Mouse (Mus musculus) CH12.LX (cell line): ENCODE measurements around the gene Atg2b. TPM values are rescaled to one million over a fixed set of nuclear protein-coding genes. Genes with fewer than 3 reads are reported as not detected.

Source experiments
- DNase-seq: peaks from one replicate; pipeline ENCODE4 v3.0.0-alpha.2; 2013; ENCODE audit errors: extremely low read depth
- H3K27ac ChIP-seq: 2 replicates; pipeline ENCODE4 v1.5.1; 2012; ENCODE audit warnings: low read depth, mild to moderate bottlenecking, control low read depth, moderate library complexity; ENCODE audit not compliant: insufficient read depth
- H3K27me3 ChIP-seq: replicated peaks from 2 replicates; pipeline ENCODE3; 2012; ENCODE audit warnings: inconsistent platforms
- H3K36me3 ChIP-seq, 2 experiments: replicated peaks in 1 of 2; 2 replicates each; pipeline versions ENCODE3 to v1.6.1; 2012; ENCODE audit warnings: inconsistent platforms in 1 of 2, low read length in 1 of 2, mild to moderate bottlenecking in 1 of 2, mixed read lengths in 1 of 2, moderate library complexity in 1 of 2; ENCODE audit not compliant: control insufficient read depth in 1 of 2, insufficient read depth in 1 of 2
- H3K4me1 ChIP-seq, 2 experiments: 2 replicates each; pipeline ENCODE4 v1.6.1; 2012; ENCODE audit warnings: inconsistent platforms in 1 of 2, moderate library complexity in 1 of 2; ENCODE audit not compliant: insufficient read depth in 2 of 2, control insufficient read depth in 1 of 2
- H3K4me2 ChIP-seq: 2 replicates; pipeline ENCODE4 v1.6.1; 2012; ENCODE audit warnings: low read depth, mild to moderate bottlenecking, control low read depth; ENCODE audit not compliant: poor library complexity, insufficient read depth, severe bottlenecking
- H3K4me3 ChIP-seq, 3 experiments: fragments of 150-350 bp in 1 of 3; sonication (generic) in 1 of 3; replicated peaks in 1 of 3; 2 replicates each; pipeline versions ENCODE3 to v1.5.1; 2011 to 2012; ENCODE audit warnings: low read depth in 2 of 3, low read length in 2 of 3, mild to moderate bottlenecking in 2 of 3, moderate library complexity in 2 of 3, control low read depth in 1 of 3, improper control_type of control experiment in 1 of 3, inconsistent platforms in 1 of 3, mixed read lengths in 1 of 3; ENCODE audit not compliant: poor library complexity in 1 of 3
- H3K79me2 ChIP-seq: replicated peaks from 2 replicates; pipeline ENCODE4 v1.6.1; 2012; ENCODE audit warnings: mild to moderate bottlenecking, moderate library complexity; ENCODE audit not compliant: control insufficient read depth, poor library complexity, insufficient read depth, severe bottlenecking; ENCODE audit errors: extremely low read depth
- H3K9ac ChIP-seq: 2 replicates; pipeline ENCODE4 v1.6.1; 2012; ENCODE audit warnings: low read depth, mild to moderate bottlenecking, control low read depth, moderate library complexity; ENCODE audit not compliant: insufficient read depth
- H3K9me3 ChIP-seq: replicated peaks from 2 replicates; pipeline ENCODE3; 2012; ENCODE audit warnings: low read length, inconsistent platforms, mixed read lengths
- BHLHE40 ChIP-seq: IDR thresholded peaks from 2 replicates; pipeline ENCODE4 v1.6.1; 2011; ENCODE audit warnings: mild to moderate bottlenecking, low read depth, low read length, improper control_type of control experiment
- CHD2 ChIP-seq: IDR thresholded peaks from 2 replicates; pipeline ENCODE4 v1.6.1; 2011; ENCODE audit warnings: low read length, improper control_type of control experiment
- CTCF ChIP-seq, 2 experiments: IDR thresholded peaks in 1 of 2; conservative IDR thresholded peaks in 1 of 2; 2 replicates each; pipeline ENCODE4 v1.5.1; 2011 to 2012; ENCODE audit warnings: low read depth in 2 of 2, low read length in 2 of 2, improper control_type of control experiment in 1 of 2, inconsistent platforms in 1 of 2, mild to moderate bottlenecking in 1 of 2, moderate library complexity in 1 of 2
- E2F4 ChIP-seq: IDR thresholded peaks from 2 replicates; pipeline ENCODE4 v1.6.1; 2011; ENCODE audit warnings: low read depth, low read length, improper control_type of control experiment; ENCODE audit not compliant: insufficient replicate concordance
- EP300 ChIP-seq: IDR thresholded peaks from 2 replicates; pipeline ENCODE4 v1.6.1; 2011; ENCODE audit warnings: low read length, improper control_type of control experiment
- ETS1 ChIP-seq: conservative IDR thresholded peaks from 2 replicates; pipeline ENCODE4 v1.6.1; 2012; ENCODE audit warnings: low read depth, mild to moderate bottlenecking, inconsistent platforms, low read length, improper control_type of control experiment, moderate library complexity
- IRF4 ChIP-seq: IDR thresholded peaks from 2 replicates; pipeline ENCODE4 v1.6.1; 2014; ENCODE audit warnings: low read depth, mild to moderate bottlenecking, inconsistent platforms, low read length, improper control_type of control experiment
- MAFK ChIP-seq: IDR thresholded peaks from 2 replicates; pipeline ENCODE4 v1.6.1; 2011; ENCODE audit warnings: low read length, improper control_type of control experiment; ENCODE audit not compliant: insufficient replicate concordance
- MAX ChIP-seq: IDR thresholded peaks from 2 replicates; pipeline ENCODE4 v1.6.1; 2011; ENCODE audit warnings: low read length, improper control_type of control experiment
- MAZ ChIP-seq: IDR thresholded peaks from 2 replicates; pipeline ENCODE4 v1.6.1; 2012; ENCODE audit warnings: low read depth, mild to moderate bottlenecking, inconsistent platforms, low read length, improper control_type of control experiment, moderate library complexity
- MEF2A ChIP-seq: IDR thresholded peaks from 2 replicates; pipeline ENCODE4 v1.6.1; 2014; ENCODE audit warnings: low read depth, mild to moderate bottlenecking, inconsistent platforms, low read length, improper control_type of control experiment, borderline replicate concordance
- MXI1 ChIP-seq: IDR thresholded peaks from 2 replicates; pipeline ENCODE4 v1.6.1; 2011; ENCODE audit warnings: mild to moderate bottlenecking, low read depth, low read length, improper control_type of control experiment
- MYC ChIP-seq: IDR thresholded peaks from 2 replicates; pipeline ENCODE4 v1.6.1; 2011; ENCODE audit warnings: low read depth, mild to moderate bottlenecking, improper control_type of control experiment, low read length
- NRF1 ChIP-seq: IDR thresholded peaks from 2 replicates; pipeline ENCODE4 v1.6.1; 2014; ENCODE audit warnings: low read depth, mild to moderate bottlenecking, inconsistent platforms, low read length, improper control_type of control experiment, moderate library complexity
- POLR2A ChIP-seq: IDR thresholded peaks from 2 replicates; pipeline ENCODE4 v1.6.1; 2011; ENCODE audit warnings: low read depth, mild to moderate bottlenecking, improper control_type of control experiment, low read length
- RAD21 ChIP-seq: IDR thresholded peaks from 2 replicates; pipeline ENCODE4 v1.6.1; 2011; ENCODE audit warnings: low read depth, mild to moderate bottlenecking, low read length, improper control_type of control experiment, moderate library complexity
- SMC3 ChIP-seq: IDR thresholded peaks from 2 replicates; pipeline ENCODE4 v1.6.1; 2011; ENCODE audit warnings: low read depth, low read length, improper control_type of control experiment
- TCF12 ChIP-seq: IDR thresholded peaks from 2 replicates; pipeline ENCODE4 v1.6.1; 2014; ENCODE audit warnings: low read depth, mild to moderate bottlenecking, inconsistent platforms, low read length, improper control_type of control experiment
- ZC3H11A ChIP-seq: IDR thresholded peaks from 2 replicates; pipeline ENCODE4 v1.6.1; 2012; ENCODE audit warnings: low read depth, mild to moderate bottlenecking, inconsistent platforms, low read length, improper control_type of control experiment
- ZNF384 ChIP-seq: IDR thresholded peaks from 2 replicates; pipeline ENCODE4 v1.6.1; 2012; ENCODE audit warnings: low read depth, low read length, improper control_type of control experiment, inconsistent platforms
- dilution Hi-C: fragments of 300-500 bp; cut with MboI; formaldehyde crosslinking; loops from 2 replicates; pipeline ENCODE4 v1.14.3; 2020; ENCODE audit warnings: low sequenced_read_pairs; ENCODE audit not compliant: extremely low pct_unique_long_range_greater_than_20kb, extremely low pct_ligation_motif_present
- in situ Hi-C: fragments of 300-500 bp; cut with MboI; formaldehyde crosslinking; loops from 3 replicates; pipeline ENCODE4 v1.14.3; 2019; ENCODE audit warnings: low sequenced_read_pairs, low pct_ligation_motif_present, low pct_unique_long_range_greater_than_20kb, mixed read lengths
- polyA plus RNA-seq: library from polyadenylated mRNA; unstranded; fragments of >175 nt; gene quantifications from 2 replicates; pipeline ENCODE4 v1.2.1, GENCODE M21; 2012; ENCODE audit warnings: low read depth; ENCODE audit not compliant: insufficient read length
- total RNA-seq, 2 experiments: library from RNA; depleted of rRNA; stranded (reverse); fragments of 300-350 nt in 1 of 2; fragments of >200 nt in 1 of 2; gene quantifications; 2 replicates each; pipeline ENCODE4 v1.2.3; 2012 to 2014

Atg2b gene
- total and polyA plus RNA-seq, 3 experiments, result 26.9 to 28.5 (median 28.4) TPM

DNA sequence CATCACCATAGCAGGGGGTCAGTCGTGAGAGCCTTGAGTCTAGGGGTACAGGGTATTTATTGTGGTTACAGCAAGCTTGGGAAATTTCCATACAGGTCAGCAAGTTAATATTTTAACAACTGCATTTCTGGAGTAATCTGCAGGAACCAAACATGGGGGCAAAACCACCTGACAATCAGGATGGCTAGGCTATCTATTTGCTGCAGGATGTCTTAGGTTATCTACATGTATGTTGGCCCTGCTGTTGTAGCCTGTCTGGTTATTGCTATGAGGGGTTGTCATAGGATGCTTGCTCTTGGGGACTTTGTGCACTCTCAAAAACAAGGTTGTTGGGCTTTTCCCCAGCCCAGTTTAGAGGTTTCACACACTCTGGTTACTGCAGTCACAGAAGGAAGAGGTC, 39.6 kb upstream of the Atg2b start:
- Histone ChIP-seq H3K4me2 (no peak overlapping the region), H3K36me3 (no peaks in the 10 kb centered on the region), H3K4me3 (no peak overlapping the region), H3K4me1 (peaks cover 6 to 19% of the 10 kb centered on the region in 2 experiments; a peak in 3 of 4 replicates), H3K9ac (no peak overlapping the region), H3K27ac (no peak overlapping the region), H3K79me2 (no peaks in the 10 kb centered on the region)
- dilution Hi-C loops, result no loop called here
- peak; percentile 23 for DNase-seq
- TF ChIP-seq EP300 (no peak), MEF2A (0 out of 2 replicates have a peak, but pooled peaks have one; percentile 46), ETS1 (0 out of 2 replicates have a peak, but pooled peaks have one; percentile 9)
- TF ChIP-seq, all 38 proteins: peak for 2
- Histone ChIP-seq H3K9me3 (no peaks in the 10 kb centered on the region), H3K27me3 (no peaks in the 10 kb centered on the region)
- in situ Hi-C loops, result loop anchor here (10.0 kb wide), 1 partner anchor 230 kb away; no protein-coding TSS in a partner anchor

GRCm38 (mm10) chr12:105722657-105723056, 37.6 kb upstream of the Atg2b start:
- Histone ChIP-seq H3K36me3 (no peaks in the 10 kb centered on the region), H3K27ac (no peak overlapping the region), H3K4me3 (no peak overlapping the region), H3K9me3 (no peaks in the 10 kb centered on the region), H3K4me1 (peaks cover 8 to 19% of the 10 kb centered on the region in 2 experiments; a peak in 3 of 4 replicates), H3K27me3 (no peaks in the 10 kb centered on the region), H3K79me2 (no peaks in the 10 kb centered on the region), H3K9ac (no peak overlapping the region), H3K4me2 (peak overlapping the region; percentile 39; the same call in 1 of the 2 replicates)
- DNase-seq, result peak; percentile 67
- peak; percentile 48 for TF ChIP-seq SMC3
- TF ChIP-seq MYC, result no peak
- no peak for TF ChIP-seq TCF12
- TF ChIP-seq MXI1, result no peak
- no peak for TF ChIP-seq MAFK
- TF ChIP-seq E2F4, result no peak
- peak; percentile 75 to 76 for TF ChIP-seq CTCF (conservative IDR thresholded peaks at IDR 0.05 in 1 of 2, IDR thresholded peaks at IDR 0.05 in 1 of 2; ENCODE audit: low read depth in 2 of 2, low read length in 2 of 2)
- TF ChIP-seq MAZ, result no peak
- no peak; the same call in 1 of the 2 replicates for TF ChIP-seq ZC3H11A
- TF ChIP-seq IRF4, result no peak
- no peak for TF ChIP-seq MAX
- no peak for TF ChIP-seq POLR2A
- TF ChIP-seq ZNF384, result peak; percentile 66
- TF ChIP-seq MEF2A, result no peak
- no peak for TF ChIP-seq NRF1
- TF ChIP-seq CHD2, result no peak
- TF ChIP-seq BHLHE40, result no peak
- TF ChIP-seq RAD21, result peak; percentile 75
- in situ Hi-C loops (loop anchor here (10.0 kb wide), 1 partner anchor 228 kb away; no protein-coding TSS in a partner anchor), dilution Hi-C loops (no loop called here)
